Mouse (Mus musculus) G1E (cell line): ENCODE results near the gene Nkapd1. TPM values are rescaled to one million over a fixed set of nuclear protein-coding genes. Genes with fewer than 3 reads are reported as not detected.
A peak's percentile ranks its signal among the peaks of the same experiment; 100 is the strongest.
"Not testable (repeated sequence)": the region's sequence is repeated elsewhere in the genome, so short reads cannot be mapped to it uniquely, and the experiment has no call there.

Source experiments
- ATAC-seq: 2 replicates; pipeline ENCODE4 v1.8.0; 2016; ENCODE audit warnings: mild to moderate bottlenecking; ENCODE audit not compliant: insufficient number of reproducible peaks, poor library complexity, low FRiP score, severe bottlenecking; ENCODE audit errors: extremely low read depth
- DNase-seq: peaks from one replicate; pipeline ENCODE4 v3.0.0; 2012; ENCODE audit warnings: low spot score
- H3K27me3 ChIP-seq: 2 replicates; pipeline ENCODE4 v1.6.1; 2012; ENCODE audit warnings: mild to moderate bottlenecking, low read length, inconsistent platforms; ENCODE audit not compliant: insufficient read depth
- H3K36me3 ChIP-seq: replicated peaks from 2 replicates; pipeline ENCODE3; 2012; ENCODE audit warnings: mild to moderate bottlenecking, inconsistent platforms
- H3K4me1 ChIP-seq: 2 replicates; pipeline ENCODE4 v1.6.1; 2012; ENCODE audit warnings: low read depth, low read length, inconsistent platforms, mixed read lengths; ENCODE audit not compliant: insufficient read depth
- H3K4me3 ChIP-seq: 2 replicates; pipeline ENCODE4 v1.5.1; 2012; ENCODE audit warnings: low read depth, mild to moderate bottlenecking, inconsistent platforms, low read length, moderate library complexity, mixed read lengths
- H3K9me3 ChIP-seq: replicated peaks from 2 replicates; pipeline ENCODE4 v1.6.1; 2012; ENCODE audit warnings: inconsistent platforms
- CTCF ChIP-seq: IDR thresholded peaks from 2 replicates; pipeline ENCODE4 v1.5.1; 2012; ENCODE audit warnings: low read depth, low read length, inconsistent platforms, mixed read lengths
- GATA1 ChIP-seq: IDR thresholded peaks from 2 replicates; pipeline ENCODE4 v1.6.1; 2012; ENCODE audit warnings: borderline replicate concordance, low read length, inconsistent platforms, mixed read lengths
- GATA2 ChIP-seq: IDR thresholded peaks from 2 replicates; pipeline ENCODE4 v1.6.1; 2012; ENCODE audit warnings: low read depth, low read length, inconsistent platforms, borderline replicate concordance
- POLR2AphosphoS5 ChIP-seq: IDR thresholded peaks from 2 replicates; pipeline ENCODE4 v1.6.1; 2012; ENCODE audit warnings: low read depth, low read length, inconsistent platforms; ENCODE audit not compliant: insufficient replicate concordance
- TAL1 ChIP-seq: conservative IDR thresholded peaks from 2 replicates; pipeline ENCODE4 v1.6.1; 2012; ENCODE audit warnings: low read depth, low read length, inconsistent platforms, mixed read lengths
- polyA plus RNA-seq: library from polyadenylated mRNA; stranded (reverse); fragments of >175 nt; gene quantifications from 2 replicates; pipeline ENCODE4 v1.2.3, GENCODE M21; 2012
- total RNA-seq, 2 experiments: library from RNA; stranded (forward) in 1 of 2; stranded (reverse) in 1 of 2; fragments of 200-1000 nt in 1 of 2; fragments of >200 nt in 1 of 2; fragmentation: Nextera tagmentation in 1 of 2; gene quantifications; 2 replicates each; pipeline ENCODE4 v1.2.3; 2014 to 2017

The Nkapd1 gene
- total and polyA plus RNA-seq, 3 experiments, result 8.0 to 45.5 (median 31.0) TPM

DNA sequence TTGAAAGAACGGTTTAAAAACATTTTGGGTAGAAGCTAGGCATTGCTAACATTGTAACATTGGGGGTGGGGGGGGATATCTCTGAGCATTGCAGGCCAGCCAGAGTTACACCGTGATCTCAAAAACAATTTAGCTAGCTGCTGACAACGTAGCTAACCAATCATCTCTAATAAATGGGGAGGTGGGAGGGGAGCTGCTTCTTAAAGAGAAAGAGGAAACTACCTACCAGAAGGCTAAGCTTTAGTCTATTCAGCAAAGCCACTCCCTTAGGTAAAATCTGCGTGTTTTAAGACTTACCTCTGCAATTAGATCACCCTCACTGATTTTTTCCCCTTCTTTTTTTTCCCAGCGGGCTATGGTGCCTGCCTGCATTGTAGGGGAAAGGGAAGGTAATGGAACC lies 41.1 kb upstream of the Nkapd1 start:
- TF ChIP-seq GATA2 (no peak), CTCF (no peak), GATA1 (no peak), POLR2AphosphoS5 (no peak), TAL1 (no peak)
- Histone ChIP-seq H3K27me3 (no peaks in the 10 kb centered on the region), H3K9me3 (no peaks in the 10 kb centered on the region), H3K4me1 (peaks cover 14% of the 10 kb centered on the region), H3K36me3 (peaks cover 37% of the 10 kb centered on the region), H3K4me3 (peak overlapping the region; percentile 95)
- peak; percentile 73 for DNase-seq
- peak; percentile 45; the same call in 1 of the 2 replicates for ATAC-seq

- Histone ChIP-seq H3K4me1 (peaks cover 17% of the 10 kb centered on the region), H3K9me3 (no peaks in the 10 kb centered on the region), H3K27me3 (no peaks in the 10 kb centered on the region), H3K36me3 (peaks cover 93% of the 10 kb centered on the region), H3K4me3 (no peak overlapping the region)
- ATAC-seq, result no peak
- DNase-seq, result no peak
- TF ChIP-seq GATA2, result no peak
- no peak for TF ChIP-seq GATA1
- TF ChIP-seq TAL1, result no peak
- no peak for TF ChIP-seq CTCF
- TF ChIP-seq POLR2AphosphoS5, result no peak
Observed at GRCm38 (mm10) chr9:50650503-50650902, 33.2 kb upstream of the Nkapd1 start.

- ATAC-seq (no peak), DNase-seq (no peak)
- no peak overlapping the region for H3K4me3 ChIP-seq
- H3K27me3 ChIP-seq, result no peaks in the 10 kb centered on the region
- TF ChIP-seq CTCF (no peak), TAL1 (no peak), GATA1 (no peak)
- no peaks in the 10 kb centered on the region for H3K9me3 ChIP-seq
- H3K4me1 ChIP-seq, result peaks cover 11% of the 10 kb centered on the region; the same call in 1 of the 2 replicates
- H3K36me3 ChIP-seq, result peaks cover 96% of the 10 kb centered on the region
Observed at GRCm38 (mm10) chr9:50646826-50647370, 29.6 kb upstream of the Nkapd1 start.

DNA sequence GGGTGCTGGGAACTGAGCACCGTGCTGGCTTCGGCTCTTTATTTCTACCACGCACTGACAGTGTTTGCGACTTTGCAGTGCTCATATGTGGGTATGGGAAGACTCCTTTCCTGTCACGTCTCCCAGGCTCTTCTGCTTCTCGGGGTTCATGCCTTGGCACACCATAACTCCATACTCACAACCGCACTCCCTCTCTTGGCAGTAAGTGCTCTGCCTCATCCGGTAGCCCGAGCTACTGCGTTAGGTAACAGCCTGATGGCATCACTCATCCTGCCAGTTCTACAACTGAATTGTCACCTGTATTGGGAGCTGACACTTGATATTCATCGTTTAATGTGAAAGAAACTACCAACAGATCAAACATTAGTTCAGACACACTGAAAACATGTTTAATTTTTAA lies 17.0 kb upstream of the Nkapd1 start:
- ATAC-seq (no peak), DNase-seq (no peak)
- Histone ChIP-seq H3K9me3 (no peaks in the 10 kb centered on the region), H3K4me3 (no peak overlapping the region), H3K4me1 (peaks cover 10% of the 10 kb centered on the region), H3K27me3 (no peaks in the 10 kb centered on the region), H3K36me3 (peaks cover 61% of the 10 kb centered on the region)
- TF ChIP-seq CTCF (no peak), POLR2AphosphoS5 (no peak), GATA2 (no peak), GATA1 (no peak), TAL1 (no peak)

- H3K4me1 ChIP-seq, result peaks cover 10% of the 10 kb centered on the region
- no peaks in the 10 kb centered on the region for H3K9me3 ChIP-seq
- ATAC-seq (no peak), DNase-seq (no peak)
- no peak for TF ChIP-seq TAL1
- no peak for TF ChIP-seq POLR2AphosphoS5
- TF ChIP-seq CTCF, result no peak
- TF ChIP-seq GATA2, result no peak
- no peak for TF ChIP-seq GATA1
- no peaks in the 10 kb centered on the region for H3K27me3 ChIP-seq
- H3K36me3 ChIP-seq, result peaks cover 49% of the 10 kb centered on the region
- no peak overlapping the region for H3K4me3 ChIP-seq
Observed at GRCm38 (mm10) chr9:50633059-50633458, 15.8 kb upstream of the Nkapd1 start.

- no peak for ATAC-seq
- DNase-seq, result no peak
- TF ChIP-seq TAL1 (no peak), GATA2 (no peak), POLR2AphosphoS5 (no peak), GATA1 (no peak), CTCF (no peak)
Observed at GRCm38 (mm10) chr9:50632016-50632688, 14.9 kb upstream of the Nkapd1 start.

GRCm38 (mm10) chr9:50630903-50631302 lies 13.6 kb upstream of the Nkapd1 start:
- not testable (repeated sequence) for H3K27me3 ChIP-seq, H3K9me3 ChIP-seq, H3K4me3 ChIP-seq, ATAC-seq, DNase-seq
- peaks cover 30% of the 10 kb centered on the region for H3K36me3 ChIP-seq
- peaks cover 10% of the 10 kb centered on the region for H3K4me1 ChIP-seq

More at GRCm38 (mm10) chr9:50632016-50632688, 14.9 kb upstream of the Nkapd1 start:
- Histone ChIP-seq H3K4me3 (peak overlapping the region; percentile 50; the same call in 1 of the 2 replicates), H3K27me3 (no peaks in the 10 kb centered on the region), H3K9me3 (no peaks in the 10 kb centered on the region), H3K4me1 (peaks cover 10% of the 10 kb centered on the region), H3K36me3 (peaks cover 41% of the 10 kb centered on the region)
